Mouse (Mus musculus) layer of hippocampus, adult 2 months (tissue): ENCODE results near the gene Capn5. TPM values are rescaled to one million over a fixed set of nuclear protein-coding genes. Genes with fewer than 3 reads are reported as not detected.

Experiments
- DNase-seq, 2 experiments: peaks; one replicate each; pipeline ENCODE4 v3.0.0; 2022; ENCODE audit warnings: low spot score in 2 of 2
- H3K27ac ChIP-seq: fragments of 200-600 bp; 2 replicates; pipeline ENCODE4 v1.8.1; 2022
- H3K4me3 ChIP-seq: fragments of 200-600 bp; 2 replicates; pipeline ENCODE4 v1.8.1; 2022; ENCODE audit warnings: mild to moderate bottlenecking
- CTCF ChIP-seq: fragments of 200-600 bp; conservative IDR thresholded peaks from 2 replicates; pipeline ENCODE4 v1.8.1; 2022; ENCODE audit warnings: antibody characterized with exemption, mild to moderate bottlenecking, moderate library complexity
- total RNA-seq, 2 experiments: library from RNA; stranded (reverse); gene quantifications; 2 replicates each; pipeline ENCODE4 v1.2.3; 2021

The Capn5 gene
- total RNA-seq, 2 experiments from 2014 or later = 42.3 to 45.0 TPM

DNA sequence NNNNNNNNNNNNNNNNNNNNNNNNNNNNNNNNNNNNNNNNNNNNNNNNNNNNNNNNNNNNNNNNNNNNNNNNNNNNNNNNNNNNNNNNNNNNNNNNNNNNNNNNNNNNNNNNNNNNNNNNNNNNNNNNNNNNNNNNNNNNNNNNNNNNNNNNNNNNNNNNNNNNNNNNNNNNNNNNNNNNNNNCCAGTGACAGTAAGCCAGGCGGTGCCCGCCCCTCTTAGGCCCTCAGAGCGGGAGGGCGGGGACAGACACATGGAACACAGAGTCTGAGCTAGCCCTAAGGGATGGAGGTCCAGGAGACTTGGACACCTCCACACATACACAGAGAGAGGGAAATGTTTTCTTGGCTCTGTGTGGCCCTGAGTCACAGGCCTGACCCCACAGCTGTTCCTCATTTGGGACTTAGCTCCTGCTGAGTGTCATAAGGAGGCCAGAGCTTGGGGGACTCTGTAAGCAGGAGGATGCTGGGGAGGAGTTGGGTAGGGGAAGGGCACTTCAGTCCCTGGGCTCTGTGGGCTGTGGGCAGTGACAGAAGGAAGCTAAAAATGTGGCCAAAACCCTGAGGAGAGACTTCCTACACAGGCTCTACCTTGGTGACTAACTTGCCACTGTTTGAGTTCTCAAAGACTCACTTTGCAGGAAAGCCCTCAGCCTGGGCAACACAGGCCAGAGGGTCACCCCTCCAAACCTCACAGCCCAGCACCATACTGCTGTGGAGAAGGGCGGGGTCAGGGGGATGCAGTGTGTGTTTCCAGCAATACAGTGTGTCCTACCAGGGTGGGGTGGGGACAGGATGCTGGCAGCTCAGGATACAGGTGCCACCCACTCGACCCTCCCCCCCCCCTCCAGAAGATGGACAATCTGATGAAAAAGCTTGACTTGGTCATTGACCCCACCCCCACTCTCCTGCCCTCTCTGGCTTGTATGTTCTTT is 6.7 kb downstream of the Capn5 start:
- no peak for DNase-seq
- TF ChIP-seq CTCF = no peak
- Histone ChIP-seq H3K4me3 (no peak overlapping the region), H3K27ac (no peak overlapping the region)

DNA sequence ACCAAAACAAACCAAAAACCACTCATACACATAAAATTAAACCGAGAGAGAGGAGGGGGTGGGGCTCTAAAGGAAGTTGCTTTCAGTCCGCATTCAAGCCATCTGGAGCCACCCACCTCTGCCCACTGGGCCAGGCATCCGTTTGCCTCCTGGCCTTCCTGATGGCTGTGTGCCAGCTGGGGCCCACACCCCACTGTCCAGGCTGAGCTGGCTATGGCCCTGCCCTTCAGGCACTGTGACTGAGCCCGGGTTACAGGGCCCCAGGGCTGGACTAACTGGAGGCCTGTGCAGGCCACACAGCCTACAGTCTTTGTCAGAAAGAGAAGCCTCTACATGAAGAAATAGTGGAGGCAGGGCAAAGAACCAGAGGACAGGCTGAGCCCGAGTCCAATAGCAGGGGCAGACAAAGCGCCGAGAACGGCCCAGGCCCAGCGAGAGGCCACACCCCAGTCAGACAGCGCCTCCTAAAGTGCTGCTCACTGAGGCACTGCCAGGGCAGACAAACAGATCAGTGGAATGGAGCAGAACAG is 13.0 kb downstream of the Capn5 start:
- no peak for TF ChIP-seq CTCF
- Histone ChIP-seq H3K27ac (peak overlapping the region; percentile 65), H3K4me3 (no peak overlapping the region)
- DNase-seq = no peak

DNA sequence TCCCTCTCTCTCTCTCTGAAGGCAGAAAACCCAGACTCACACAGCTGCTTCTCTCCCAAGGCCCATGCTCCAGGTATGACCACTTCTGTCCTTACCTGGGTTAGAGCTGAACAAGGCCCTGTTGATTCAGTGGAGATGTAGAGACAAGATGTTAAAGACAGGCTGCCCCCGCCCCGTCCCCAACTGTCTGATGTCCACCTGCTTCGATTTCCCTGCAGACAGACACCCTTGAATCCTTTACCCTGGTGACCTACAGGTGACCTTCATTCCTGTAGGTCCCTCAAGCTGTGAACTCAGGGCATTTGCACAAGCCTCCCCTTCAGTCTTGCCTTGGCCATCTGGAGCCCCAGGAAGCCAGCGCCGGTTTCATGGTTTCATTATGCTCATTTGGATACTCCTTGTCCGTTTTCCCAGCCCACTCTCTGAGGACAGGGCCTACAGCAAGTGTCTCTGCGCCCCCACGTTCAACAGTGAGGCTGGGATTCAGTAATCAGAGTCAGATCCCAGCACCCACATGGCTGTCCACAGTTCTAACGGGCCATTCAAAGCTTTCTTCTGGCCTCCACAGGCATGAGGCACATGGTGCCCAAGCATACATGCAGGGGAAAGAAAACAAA is 13.6 kb downstream of the Capn5 start:
- no peak for TF ChIP-seq CTCF
- peak overlapping the region; percentile 65; the same call in 1 of the 2 replicates for H3K27ac ChIP-seq
- no peak for DNase-seq

DNA sequence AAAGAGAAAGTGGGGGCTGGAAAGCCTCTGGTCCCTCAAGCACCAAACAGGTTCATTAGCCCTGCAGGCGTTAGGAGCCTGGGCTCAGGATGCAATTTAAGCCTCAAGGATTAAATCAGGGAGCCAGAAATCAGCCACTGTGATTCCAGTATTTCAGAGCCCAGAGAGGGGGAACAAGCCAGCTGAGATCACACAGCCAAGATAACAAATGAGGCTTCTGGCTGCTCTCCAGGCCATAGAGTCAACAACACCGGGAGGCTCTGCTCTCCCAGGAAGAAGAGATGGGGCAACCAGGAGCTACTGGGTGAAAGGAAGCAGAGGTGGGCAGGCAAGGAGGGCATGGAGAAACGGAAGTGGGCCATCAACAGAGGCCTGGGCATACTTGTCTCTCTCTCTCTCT is 14.4 kb downstream of the Capn5 start:
- DNase-seq = no peak
- H3K4me3 ChIP-seq = no peak overlapping the region
- no peak overlapping the region for H3K27ac ChIP-seq
- TF ChIP-seq CTCF = no peak

More for the DNA sequence above, 13.6 kb downstream of the Capn5 start:
- no peak overlapping the region for H3K4me3 ChIP-seq

DNA sequence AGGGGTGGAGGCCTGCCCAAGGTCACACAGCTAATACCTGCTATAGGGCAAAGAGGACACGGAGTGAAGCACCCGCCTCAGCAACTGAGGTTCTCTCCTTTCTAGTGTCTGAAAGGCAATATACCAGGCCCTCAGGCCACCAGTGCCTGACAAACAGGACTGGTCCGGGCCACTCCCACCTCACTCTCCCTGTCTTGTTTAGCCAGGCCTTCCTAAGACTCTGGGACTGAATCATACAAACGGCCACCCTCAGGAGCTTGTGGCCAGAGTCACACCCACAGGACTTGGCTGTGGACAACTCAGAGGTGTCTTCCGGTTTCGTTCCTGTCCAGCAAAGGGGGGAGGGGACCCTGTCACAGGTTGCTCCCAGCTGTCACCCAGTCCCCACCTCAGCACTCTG is 15.8 kb downstream of the Capn5 start:
- no peak overlapping the region for H3K27ac ChIP-seq
- H3K4me3 ChIP-seq = no peak overlapping the region
- no peak for DNase-seq
- TF ChIP-seq CTCF = no peak

DNA sequence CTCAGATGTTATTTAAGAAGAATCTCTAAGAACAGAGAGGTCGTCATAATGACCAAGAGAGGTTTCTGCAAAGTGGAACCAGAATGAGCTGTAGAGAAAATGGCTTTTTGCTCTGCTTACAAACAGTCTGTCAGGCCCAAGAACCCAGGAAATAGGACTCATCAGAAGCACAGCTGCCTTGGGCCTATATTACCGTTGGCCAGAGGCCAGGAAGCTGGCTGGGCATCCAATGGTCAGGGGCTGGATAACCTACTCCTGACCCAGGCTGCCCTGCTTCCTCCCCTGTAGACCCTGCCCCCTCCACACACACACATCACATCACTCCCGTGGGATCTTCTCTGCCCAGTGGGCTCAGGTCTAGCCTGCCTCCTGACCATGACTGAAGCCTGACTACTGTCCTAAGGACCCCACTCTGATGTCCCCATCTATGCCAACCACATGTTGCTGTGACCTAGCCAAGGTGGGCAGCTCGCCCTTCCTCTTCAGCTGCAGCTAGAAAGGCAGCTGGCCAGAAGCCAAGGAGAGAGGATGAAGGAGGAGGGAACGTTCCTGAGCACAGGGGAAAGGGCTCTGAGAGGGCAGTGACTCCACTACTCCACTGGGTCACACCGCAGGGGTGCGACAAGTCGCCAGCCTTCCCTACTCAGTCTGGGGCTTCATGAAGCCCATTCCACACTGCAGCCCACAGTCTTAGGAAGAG is 17.9 kb downstream of the Capn5 start:
- no peak overlapping the region for H3K4me3 ChIP-seq
- no peak for TF ChIP-seq CTCF

DNA sequence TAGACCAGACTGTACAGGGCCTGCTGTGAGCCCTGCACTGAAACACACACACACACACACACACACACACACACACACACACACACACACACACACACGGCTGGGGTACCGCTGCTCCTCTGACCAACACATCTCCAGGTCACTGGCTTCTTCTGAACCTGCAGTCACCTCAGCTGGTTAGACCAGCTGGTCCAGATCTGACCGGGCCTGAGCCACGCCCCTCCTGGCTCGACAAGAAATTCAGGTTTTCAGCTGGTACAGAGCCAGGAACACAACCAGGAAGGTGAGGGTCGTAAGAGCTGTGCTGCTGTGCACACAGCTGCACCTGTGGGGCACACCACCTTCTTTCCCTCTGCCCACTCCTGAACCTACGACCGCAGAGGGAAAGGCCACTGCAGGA is 19.6 kb downstream of the Capn5 start:
- Histone ChIP-seq H3K27ac (no peak overlapping the region), H3K4me3 (no peak overlapping the region)
- DNase-seq = no peak
- TF ChIP-seq CTCF = no peak

More for the DNA sequence above, 17.9 kb downstream of the Capn5 start:
- no peak for DNase-seq
- no peak overlapping the region for H3K27ac ChIP-seq

DNA sequence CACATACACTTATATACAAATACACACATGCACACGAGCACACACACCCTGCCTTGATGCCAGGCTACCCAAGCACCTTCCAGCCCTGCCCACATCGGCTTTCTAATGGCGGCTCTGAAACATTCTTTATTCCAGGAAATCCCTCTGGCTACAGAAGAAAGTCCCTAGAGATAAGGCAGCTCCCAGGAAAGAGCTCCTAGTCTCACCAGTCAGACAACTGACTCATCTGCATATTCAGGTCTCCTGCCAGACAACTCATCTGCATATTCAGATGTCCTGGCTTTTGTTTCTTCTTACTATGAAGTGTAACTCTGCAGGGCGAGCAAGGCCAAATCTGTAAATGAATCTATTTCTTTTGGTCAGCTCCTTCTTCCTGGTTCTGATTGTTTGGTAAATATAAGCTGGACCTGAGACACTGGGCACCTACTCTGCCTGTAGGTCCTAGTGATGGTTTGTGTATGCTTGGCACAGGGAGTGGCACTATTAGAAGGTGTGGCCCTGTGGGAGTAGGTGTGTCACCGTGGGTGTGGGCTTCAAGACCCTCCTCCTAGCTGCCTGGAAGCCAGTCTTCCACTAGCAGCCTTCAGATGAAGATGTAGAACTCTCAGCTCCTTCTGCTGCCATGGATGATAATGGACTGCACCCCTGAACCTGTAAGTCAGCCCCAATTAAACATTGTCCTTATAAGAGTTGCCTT is 20.3 kb downstream of the Capn5 start:
- Histone ChIP-seq H3K27ac (no peak overlapping the region), H3K4me3 (no peak overlapping the region)
- no peak for TF ChIP-seq CTCF
- DNase-seq = no peak

DNA sequence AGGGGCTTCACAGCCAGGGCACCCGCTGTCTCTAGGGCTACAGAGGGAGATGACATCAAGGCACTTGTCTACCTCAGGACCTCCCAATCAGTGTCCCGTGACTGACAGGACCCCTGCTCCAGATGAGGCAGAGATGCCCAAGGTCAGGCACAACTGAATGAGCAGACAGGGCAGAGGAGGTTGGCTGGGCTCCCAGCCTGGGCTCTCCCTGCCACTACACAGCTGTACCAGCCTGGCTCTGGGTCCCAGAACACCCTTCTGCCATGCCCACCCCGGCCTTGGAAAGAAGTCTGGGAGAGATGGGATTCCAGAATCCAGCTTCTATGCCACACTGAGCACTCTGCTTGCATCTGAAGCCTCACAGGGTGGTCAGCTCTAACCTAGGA is 21.8 kb downstream of the Capn5 start:
- DNase-seq = no peak
- Histone ChIP-seq H3K4me3 (no peak overlapping the region), H3K27ac (no peak overlapping the region)
- TF ChIP-seq CTCF = no peak

DNA sequence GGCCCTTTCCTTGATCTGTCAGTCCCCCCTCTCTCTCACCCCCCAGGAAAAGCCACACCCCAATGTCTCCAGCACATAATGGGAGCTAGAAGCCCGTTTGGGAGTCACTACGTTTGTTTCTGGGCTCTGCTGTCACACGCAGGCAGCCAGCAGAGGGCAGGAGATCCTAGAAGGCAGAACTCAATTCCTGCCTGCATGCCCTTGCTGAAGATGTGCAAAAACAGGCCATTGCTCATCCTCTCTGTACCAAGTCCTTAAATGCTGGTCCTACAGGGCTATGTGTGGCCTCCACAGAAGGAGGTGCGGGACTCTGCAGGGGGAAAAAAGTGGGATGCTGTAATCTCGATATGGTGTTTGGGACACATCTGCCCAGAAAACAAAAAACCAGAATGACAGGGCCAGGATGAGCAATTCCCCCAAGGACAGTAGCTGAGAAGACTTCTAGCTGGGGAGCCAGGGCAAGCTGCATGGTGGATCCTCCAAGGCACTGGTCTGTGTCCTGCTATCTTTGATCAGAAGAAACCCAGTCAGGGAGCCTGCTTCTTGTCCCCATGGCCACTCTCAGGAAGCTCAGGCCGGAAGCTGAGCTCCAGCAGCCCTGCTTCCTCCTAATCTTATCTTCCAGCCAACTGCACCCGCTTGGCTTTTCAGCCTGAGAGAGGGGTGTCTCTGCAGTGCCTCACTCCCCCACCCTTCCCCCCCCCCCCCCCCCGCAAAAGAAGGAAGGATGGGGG is 22.4 kb downstream of the Capn5 start:
- H3K4me3 ChIP-seq = no peak overlapping the region
- TF ChIP-seq CTCF = peak; percentile 85
- peak overlapping the region; percentile 43; the same call in 1 of the 2 replicates for H3K27ac ChIP-seq
- peak; percentile 65 to 75 for DNase-seq

DNA sequence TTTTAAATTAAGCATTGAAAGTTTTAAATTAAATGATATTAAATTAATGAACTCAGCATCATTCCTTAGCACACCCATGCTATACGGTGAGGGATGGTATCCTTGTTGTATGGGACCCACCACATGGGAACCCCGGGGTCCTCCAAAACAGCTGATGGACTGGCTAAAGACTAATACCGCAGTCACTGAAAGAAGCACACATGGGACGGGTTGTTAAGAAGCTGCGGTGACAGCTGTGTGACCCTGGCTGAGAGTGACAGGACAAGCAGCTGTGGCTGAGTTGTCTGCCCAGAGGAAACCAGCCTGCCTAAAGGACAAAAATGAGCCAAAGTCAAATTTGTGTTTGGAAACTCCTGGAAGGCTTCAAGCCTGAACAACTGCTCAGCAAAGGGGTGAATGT is 24.2 kb downstream of the Capn5 start:
- Histone ChIP-seq H3K27ac (no peak overlapping the region), H3K4me3 (no peak overlapping the region)
- TF ChIP-seq CTCF = no peak
- no peak for DNase-seq

DNA sequence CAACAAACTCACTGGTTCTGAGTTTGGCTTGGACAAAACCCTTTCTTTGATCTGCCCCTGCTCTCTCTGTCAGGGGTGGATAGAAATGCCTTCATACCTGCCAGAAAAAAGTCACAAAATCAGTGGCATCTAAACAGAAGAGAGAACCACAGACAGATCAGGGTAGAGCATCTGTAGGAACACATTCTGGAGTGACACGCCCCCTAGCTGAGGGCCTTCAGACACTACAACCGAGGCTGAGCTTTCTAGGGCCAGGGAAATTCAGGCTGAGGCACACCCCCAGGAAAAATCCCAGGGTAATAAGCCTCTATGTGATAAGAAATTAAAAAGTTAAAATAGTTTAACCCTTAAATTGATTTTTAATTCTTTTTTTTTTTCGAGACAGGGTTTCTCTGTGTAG is 24.7 kb downstream of the Capn5 start:
- peak; percentile 63 for TF ChIP-seq CTCF
- Histone ChIP-seq H3K4me3 (no peak overlapping the region), H3K27ac (no peak overlapping the region)
- DNase-seq = no peak
